Mouse (Mus musculus): ENCODE results near the gene 9930021J03Rik. TPM values are rescaled to one million over a fixed set of nuclear protein-coding genes. Genes with fewer than 3 reads are reported as not detected.

The 9930021J03Rik gene
- total and polyA plus RNA-seq, 2 experiments from 2014 or later: 5.7 to 35.0 TPM

DNA sequence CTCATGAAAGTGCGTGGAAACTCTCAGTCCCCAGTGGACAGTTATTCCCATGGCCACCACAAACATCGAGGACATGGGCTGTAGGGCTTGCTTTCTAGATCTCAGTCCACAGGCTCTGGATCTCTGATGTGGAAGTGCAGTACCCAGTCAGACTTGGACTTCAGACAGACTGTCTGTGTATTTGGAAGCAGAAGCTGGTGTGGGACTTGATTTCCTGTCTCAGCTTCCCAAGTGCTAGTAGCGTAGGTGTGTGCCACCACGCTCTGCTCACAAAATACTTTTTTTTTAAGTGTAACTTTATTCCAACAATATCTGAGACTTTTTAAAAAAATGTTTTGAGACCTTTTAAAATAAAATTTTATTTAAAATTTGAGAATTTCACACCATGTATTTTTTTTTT lies 109.5 kb downstream of the 9930021J03Rik start:
- TF ChIP-seq CTCF (IDR thresholded peaks at IDR 0.05; ENCODE audit: low read depth): no peak
- no peak for DNase-seq
- no peaks in the 10 kb centered on the region for H3K9me3 ChIP-seq (ENCODE audit: low read length)
- H3K27me3 ChIP-seq (ENCODE audit: insufficient read depth, low read length): no peaks in the 10 kb centered on the region
- H3K4me2 ChIP-seq (ENCODE audit: low read depth): no peak overlapping the region
- H3K4me1 ChIP-seq (ENCODE audit: insufficient read depth): no peaks in the 10 kb centered on the region
- no peak overlapping the region for H3K9ac ChIP-seq
- no peak overlapping the region for H3K27ac ChIP-seq (ENCODE audit: low read depth, low read length)
- WGBS: 97% methylated on average over 4 of the region's 4 CpGs
- no peak for ATAC-seq
- H3K36me3 ChIP-seq (ENCODE audit: insufficient read depth): no peaks in the 10 kb centered on the region
- H3K4me3 ChIP-seq (ENCODE audit: low read depth, low read length): no peak overlapping the region

DNA sequence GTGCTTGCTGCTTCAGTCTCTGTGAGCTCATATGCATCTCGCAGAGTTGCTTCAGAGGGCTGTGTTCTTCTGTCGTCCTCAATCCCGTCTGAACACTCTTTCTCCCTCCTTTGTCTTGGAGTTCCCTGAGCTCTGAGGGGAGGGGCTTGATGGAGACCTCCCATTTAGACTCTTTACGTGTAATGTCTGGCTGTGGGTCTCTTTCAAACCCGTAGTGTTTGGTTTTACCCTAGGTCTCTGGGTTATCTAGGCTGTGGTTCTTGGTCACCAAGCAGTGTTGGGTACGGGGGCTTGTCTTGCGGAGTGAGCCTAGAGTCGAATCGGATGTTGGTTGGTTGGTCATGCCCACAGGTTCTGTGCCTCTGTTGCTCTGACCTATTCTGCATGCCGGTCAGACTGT lies 110.7 kb downstream of the 9930021J03Rik start:
- 82% methylated on average over 10 of the region's 10 CpGs for WGBS
- Histone ChIP-seq H3K4me2 (ENCODE audit: low read depth) (no peak overlapping the region), H3K4me1 (ENCODE audit: insufficient read depth) (no peaks in the 10 kb centered on the region), H3K27me3 (ENCODE audit: insufficient read depth, low read length) (no peaks in the 10 kb centered on the region), H3K4me3 (ENCODE audit: low read depth, low read length) (no peak overlapping the region), H3K9me3 (ENCODE audit: low read length) (no peaks in the 10 kb centered on the region), H3K9ac (no peak overlapping the region), H3K36me3 (ENCODE audit: insufficient read depth) (no peaks in the 10 kb centered on the region), H3K27ac (ENCODE audit: low read depth, low read length) (no peak overlapping the region)
- ATAC-seq: no peak
- no peak for TF ChIP-seq CTCF (IDR thresholded peaks at IDR 0.05; ENCODE audit: low read depth)
- no peak for DNase-seq

DNA sequence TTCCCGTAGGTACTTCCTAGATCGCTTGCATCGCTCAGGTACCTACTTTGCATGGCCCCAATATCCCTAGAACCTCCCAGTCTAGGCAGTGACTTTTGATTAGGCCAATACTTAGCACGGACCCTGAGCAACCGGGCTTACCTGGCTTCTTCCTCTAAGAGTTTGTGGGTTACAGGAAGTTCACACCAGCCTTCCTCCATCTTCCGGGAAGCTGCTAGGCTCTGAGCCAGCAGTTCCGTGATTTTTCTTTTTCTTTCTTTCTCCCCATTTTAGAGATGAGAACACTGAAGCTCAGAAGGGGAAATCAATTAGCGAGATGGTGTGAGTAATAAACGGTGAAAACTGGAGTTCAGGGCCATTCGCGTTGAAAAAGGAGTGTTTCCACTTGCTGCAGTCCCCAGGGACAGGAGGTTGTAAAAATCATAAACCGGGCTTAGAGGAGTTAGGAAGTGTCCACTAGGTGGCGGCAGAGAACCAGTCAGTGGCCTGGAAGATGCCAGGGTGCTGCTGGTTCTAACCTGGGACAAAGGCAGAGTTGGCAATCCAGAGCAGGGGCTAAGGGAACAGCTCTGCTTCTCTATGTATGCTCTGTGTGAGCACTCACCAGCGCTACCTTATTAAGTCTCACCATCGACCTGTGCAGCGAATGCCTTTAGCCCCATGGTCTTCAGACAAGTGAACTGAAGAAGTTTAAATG lies 121.8 kb downstream of the 9930021J03Rik start:
- peak; percentile 78 for ATAC-seq
- DNase-seq: peak; percentile 88
- 56% methylated on average over 16 of the region's 16 CpGs for WGBS
- no peaks in the 10 kb centered on the region for H3K4me1 ChIP-seq (ENCODE audit: insufficient read depth)
- H3K4me3 ChIP-seq (ENCODE audit: low read depth, low read length): no peak overlapping the region
- no peak overlapping the region for H3K4me2 ChIP-seq (ENCODE audit: low read depth)
- no peaks in the 10 kb centered on the region for H3K36me3 ChIP-seq (ENCODE audit: insufficient read depth)
- H3K27me3 ChIP-seq (ENCODE audit: insufficient read depth, low read length): no peaks in the 10 kb centered on the region
- H3K9ac ChIP-seq: no peak overlapping the region
- H3K9me3 ChIP-seq (ENCODE audit: low read length): no peaks in the 10 kb centered on the region
- peak; percentile 91 for TF ChIP-seq CTCF (IDR thresholded peaks at IDR 0.05; ENCODE audit: low read depth)
- no peak overlapping the region for H3K27ac ChIP-seq (ENCODE audit: low read depth, low read length)

DNA sequence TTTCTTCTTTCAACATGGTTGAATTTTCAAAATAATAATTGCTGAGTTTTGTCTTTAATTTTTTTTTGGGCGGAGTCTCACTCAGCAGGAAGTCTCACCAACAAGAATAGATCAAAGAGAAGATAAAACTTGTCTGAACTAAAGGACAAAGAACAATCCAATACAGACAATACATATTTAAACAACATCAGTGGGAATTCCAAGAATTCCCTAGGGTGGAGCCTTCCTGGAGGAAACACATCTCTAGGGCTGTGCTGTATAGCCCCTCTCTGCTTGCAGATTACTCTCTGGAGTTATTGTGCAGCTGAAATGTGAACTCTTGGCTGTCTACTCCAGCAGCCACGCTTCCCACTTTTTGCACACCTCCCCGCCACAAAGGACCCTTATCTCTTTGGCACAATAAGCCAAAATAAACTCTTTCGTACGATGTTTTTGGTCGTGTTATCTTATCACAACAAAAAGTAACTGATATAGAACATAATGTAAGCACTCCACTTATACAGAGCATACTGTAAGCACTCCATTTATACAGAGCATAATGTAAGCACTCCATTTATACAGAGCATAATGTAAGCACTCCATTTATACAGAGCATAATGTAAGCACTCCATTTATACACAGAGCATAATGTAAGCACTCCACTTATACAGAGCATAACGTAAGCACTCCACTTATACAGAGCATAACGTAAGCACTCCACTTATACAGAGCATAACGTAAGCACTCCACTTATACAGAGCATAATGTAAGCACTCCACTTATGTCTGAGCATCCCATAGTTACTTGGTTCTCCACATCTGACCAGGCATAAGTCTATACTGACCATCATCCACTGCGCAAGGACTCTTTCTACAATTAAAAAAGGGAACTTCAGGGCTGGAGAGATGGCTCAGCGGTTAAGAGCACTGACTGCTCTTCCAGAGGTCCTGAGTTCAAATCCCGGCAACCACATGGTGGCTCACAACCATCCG lies 125.3 kb downstream of the 9930021J03Rik start:
- no peaks in the 10 kb centered on the region for H3K27me3 ChIP-seq (ENCODE audit: insufficient read depth, low read length)
- no peak overlapping the region for H3K9ac ChIP-seq
- no peak overlapping the region for H3K4me2 ChIP-seq (ENCODE audit: low read depth)
- no peak for TF ChIP-seq CTCF (IDR thresholded peaks at IDR 0.05; ENCODE audit: low read depth)
- no peaks in the 10 kb centered on the region for H3K4me1 ChIP-seq (ENCODE audit: insufficient read depth)
- no peaks in the 10 kb centered on the region for H3K9me3 ChIP-seq (ENCODE audit: low read length)
- H3K4me3 ChIP-seq (ENCODE audit: low read depth, low read length): no peak overlapping the region
- WGBS: 78% methylated on average over 13 of the region's 13 CpGs
- DNase-seq (no peak), ATAC-seq (no peak)
- H3K27ac ChIP-seq (ENCODE audit: low read depth, low read length): no peak overlapping the region
- H3K36me3 ChIP-seq (ENCODE audit: insufficient read depth): no peaks in the 10 kb centered on the region

DNA sequence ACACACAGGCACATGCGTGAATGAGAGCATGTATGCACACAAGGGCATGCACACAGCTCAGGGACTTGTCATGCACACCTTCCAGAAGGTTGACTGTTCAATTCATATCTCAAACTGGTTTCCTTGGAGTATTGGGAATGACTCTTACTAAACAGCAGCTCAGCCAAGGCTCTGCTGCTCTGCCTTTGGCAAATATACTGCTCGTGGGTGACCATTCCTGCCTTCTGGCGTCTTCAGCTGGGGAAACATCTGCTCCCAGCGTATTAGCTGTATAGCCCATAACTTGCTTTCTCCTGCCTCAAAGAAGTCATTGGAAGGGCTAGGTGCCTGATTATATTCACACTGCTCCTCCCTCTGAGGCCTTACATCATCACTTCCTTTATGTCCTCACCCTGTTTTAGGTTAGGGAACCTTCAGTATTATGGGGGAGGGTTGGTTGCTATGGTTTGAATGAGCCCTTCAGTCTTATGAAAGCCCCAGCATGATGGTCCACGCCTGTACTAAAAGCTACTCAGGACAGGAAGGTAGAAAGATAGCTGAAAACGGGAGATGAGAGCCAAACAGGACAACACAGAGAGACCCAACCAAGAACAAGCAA lies 127.5 kb downstream of the 9930021J03Rik start:
- H3K27me3 ChIP-seq (ENCODE audit: insufficient read depth, low read length): no peaks in the 10 kb centered on the region
- H3K9me3 ChIP-seq (ENCODE audit: low read length): no peaks in the 10 kb centered on the region
- DNase-seq (no peak), ATAC-seq (no peak)
- H3K4me2 ChIP-seq (ENCODE audit: low read depth): no peak overlapping the region
- WGBS: 81% methylated on average over 6 of the region's 6 CpGs
- H3K36me3 ChIP-seq (ENCODE audit: insufficient read depth): no peaks in the 10 kb centered on the region
- no peak for TF ChIP-seq CTCF (IDR thresholded peaks at IDR 0.05; ENCODE audit: low read depth)
- H3K9ac ChIP-seq: no peak overlapping the region
- no peak overlapping the region for H3K4me3 ChIP-seq (ENCODE audit: low read depth, low read length)
- H3K4me1 ChIP-seq (ENCODE audit: insufficient read depth): no peaks in the 10 kb centered on the region
- no peak overlapping the region for H3K27ac ChIP-seq (ENCODE audit: low read depth, low read length)

DNA sequence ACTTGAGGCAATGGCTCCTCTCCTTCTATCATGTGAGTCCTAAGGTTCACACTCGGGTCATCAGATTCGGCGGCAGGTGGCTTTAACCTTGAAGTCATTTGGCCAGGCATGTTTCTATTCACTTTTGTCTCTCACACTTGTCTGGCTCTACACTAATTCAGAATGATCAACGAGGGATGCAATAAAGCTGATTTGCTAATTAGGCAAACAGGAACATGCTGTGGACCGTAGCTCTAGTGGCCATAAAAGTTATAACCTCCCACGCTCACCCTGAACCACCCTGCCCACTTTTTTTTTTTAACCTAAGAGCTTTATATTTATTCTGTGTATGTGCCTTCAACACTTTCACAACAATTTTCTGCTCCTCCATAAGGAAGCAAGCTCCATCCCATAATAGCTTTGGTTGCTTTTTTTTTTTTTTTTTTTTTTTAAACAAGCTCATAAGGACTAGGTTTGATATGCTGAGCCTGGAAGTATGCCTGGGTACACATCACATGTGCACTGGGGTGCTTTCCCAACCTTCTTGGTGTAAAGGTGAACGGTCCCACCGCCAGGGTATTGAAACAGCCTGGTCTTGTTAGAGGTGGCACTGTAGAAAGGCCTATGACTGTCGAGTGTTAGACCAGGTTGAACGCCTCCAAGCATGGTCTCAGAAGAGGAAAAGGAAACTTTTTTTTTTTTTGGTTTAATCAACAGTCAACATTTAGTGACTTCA lies 129.2 kb downstream of the 9930021J03Rik start:
- H3K9ac ChIP-seq: no peak overlapping the region
- 73% methylated on average over 10 of the region's 10 CpGs for WGBS
- DNase-seq (no peak), ATAC-seq (no peak)
- H3K4me2 ChIP-seq (ENCODE audit: low read depth): no peak overlapping the region
- H3K36me3 ChIP-seq (ENCODE audit: insufficient read depth): no peaks in the 10 kb centered on the region
- H3K9me3 ChIP-seq (ENCODE audit: low read length): no peaks in the 10 kb centered on the region
- no peak overlapping the region for H3K27ac ChIP-seq (ENCODE audit: low read depth, low read length)
- no peaks in the 10 kb centered on the region for H3K4me1 ChIP-seq (ENCODE audit: insufficient read depth)
- TF ChIP-seq CTCF (IDR thresholded peaks at IDR 0.05; ENCODE audit: low read depth): no peak
- no peak overlapping the region for H3K4me3 ChIP-seq (ENCODE audit: low read depth, low read length)
- no peaks in the 10 kb centered on the region for H3K27me3 ChIP-seq (ENCODE audit: insufficient read depth, low read length)
